Mouse (Mus musculus) stomach, postnatal 0 days (tissue): ENCODE results near the gene Farp1. TPM values are rescaled to one million over a fixed set of nuclear protein-coding genes. Genes with fewer than 3 reads are reported as not detected.

Experiments used
- ATAC-seq: fragments of 200-750 bp; cut with Nextera tagmentation; 2 replicates; pipeline ENCODE4 v1.8.0; 2017; ENCODE audit not compliant: low FRiP score, low TSS enrichment
- DNase-seq: peaks from one replicate; pipeline ENCODE4 v3.0.0-alpha.2; 2016; ENCODE audit warnings: low spot score
- H3K27ac ChIP-seq: fragments of 300-500 bp; sonication (generic); replicated peaks from 2 replicates; pipeline ENCODE4 v1.5.1; 2014; ENCODE audit warnings: mild to moderate bottlenecking, control low read depth
- H3K27me3 ChIP-seq: fragments of 300-500 bp; sonication (generic); 2 replicates; pipeline ENCODE4 v1.6.1; 2014; ENCODE audit warnings: low read length; ENCODE audit not compliant: control insufficient read depth, insufficient read depth
- H3K36me3 ChIP-seq: fragments of 300-500 bp; sonication (generic); 2 replicates; pipeline ENCODE4 v1.6.1; 2014; ENCODE audit warnings: low read length, mixed read lengths; ENCODE audit not compliant: control insufficient read depth, insufficient read depth
- H3K4me1 ChIP-seq: fragments of 300-500 bp; sonication (generic); replicated peaks from 2 replicates; pipeline ENCODE4 v1.6.1; 2014; ENCODE audit warnings: antibody characterized with exemption; ENCODE audit not compliant: control insufficient read depth, insufficient read depth
- H3K4me2 ChIP-seq: fragments of 300-500 bp; sonication (generic); replicated peaks from 2 replicates; pipeline ENCODE4 v1.6.1; 2014; ENCODE audit warnings: low read depth, mild to moderate bottlenecking, control low read depth, moderate library complexity
- H3K4me3 ChIP-seq: fragments of 300-500 bp; sonication (generic); 2 replicates; pipeline ENCODE4 v1.5.1; 2014; ENCODE audit warnings: low read depth, low read length, control low read depth
- H3K9ac ChIP-seq: fragments of 300-500 bp; sonication (generic); 2 replicates; pipeline ENCODE4 v1.6.1; 2014; ENCODE audit warnings: mild to moderate bottlenecking, low read length, control low read depth, mixed read lengths
- H3K9me3 ChIP-seq: fragments of 300-500 bp; sonication (generic); 2 replicates; pipeline ENCODE4 v1.6.1; 2016; ENCODE audit warnings: low read length; ENCODE audit not compliant: control insufficient read depth
- CTCF ChIP-seq: IDR thresholded peaks from 2 replicates; pipeline ENCODE4 v1.5.1; 2016; ENCODE audit warnings: antibody characterized with exemption, low read depth, mild to moderate bottlenecking, moderate library complexity
- EP300 ChIP-seq: optimal IDR thresholded peaks from 2 replicates; pipeline ENCODE3; 2016; ENCODE audit warnings: antibody characterized with exemption
- WGBS: fragments of 180-500 bp; shearing (Covaris S2); extraction: QIAGEN DNeasy Blood & Tissue Kit; methylation state at CpG from one replicate; pipeline ENCODE4 v1.1.7; 2014; 5-methylcytosine and 5-hydroxymethylcytosine counted together
- polyA plus RNA-seq: library from polyadenylated mRNA; unstranded; fragments of >200 nt; fragmentation: Nextera tagmentation; extraction: Ambion mirVana; gene quantifications from 2 replicates; pipeline ENCODE4 v1.2.1, GENCODE M21; 2015

Gene Farp1
- polyA plus RNA-seq, 1 experiment from 2014 or later, result 4.6 TPM

GRCm38 (mm10) chr14:121134414-121134813, 99.4 kb downstream of the Farp1 start:
- Histone ChIP-seq H3K9ac (no peak overlapping the region), H3K4me2 (no peak overlapping the region), H3K36me3 (no peaks in the 10 kb centered on the region), H3K4me1 (no peaks in the 10 kb centered on the region), H3K4me3 (no peak overlapping the region), H3K9me3 (no peaks in the 10 kb centered on the region), H3K27ac (no peak overlapping the region), H3K27me3 (no peaks in the 10 kb centered on the region)
- no peak for DNase-seq
- TF ChIP-seq EP300, result no peak
- no peak for TF ChIP-seq CTCF
- ATAC-seq, result no peak
- 28% methylated on average over 3 of the region's 3 CpGs for WGBS

- DNase-seq (no peak), ATAC-seq (no peak)
- Histone ChIP-seq H3K9ac (no peak overlapping the region), H3K4me1 (peaks cover 4% of the 10 kb centered on the region; the same call in 1 of the 2 replicates), H3K36me3 (no peaks in the 10 kb centered on the region), H3K4me3 (no peak overlapping the region), H3K9me3 (no peaks in the 10 kb centered on the region), H3K27me3 (no peaks in the 10 kb centered on the region), H3K4me2 (no peak overlapping the region), H3K27ac (no peak overlapping the region)
- WGBS, result 81% methylated on average over 7 of the region's 7 CpGs
- TF ChIP-seq EP300 (no peak), CTCF (no peak)
These were observed 108.9 kb downstream of the Farp1 start for GRCm38 (mm10) chr14:121143831-121144455.

DNA sequence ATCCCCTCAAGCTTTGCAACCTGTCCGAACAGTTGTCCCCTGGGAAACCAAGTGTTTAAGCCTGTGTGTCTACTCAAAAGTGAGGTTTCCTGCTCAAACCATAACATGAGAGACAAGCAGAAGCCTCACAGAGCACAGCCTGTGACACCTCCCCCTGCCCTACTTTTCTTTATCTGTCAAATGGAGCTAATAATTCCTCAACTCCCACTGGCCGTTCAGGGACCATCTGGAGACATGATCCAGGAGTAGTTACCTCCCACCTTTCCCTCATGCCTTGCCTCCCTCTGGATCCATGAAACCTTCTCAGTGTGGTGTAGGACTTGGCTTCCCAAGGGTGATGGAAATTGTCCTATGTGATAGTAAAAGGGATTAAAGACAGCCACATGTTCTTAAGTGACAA, 109.5 kb downstream of the Farp1 start:
- Histone ChIP-seq H3K27ac (no peak overlapping the region), H3K4me1 (peaks cover 4% of the 10 kb centered on the region; the same call in 1 of the 2 replicates), H3K9me3 (no peaks in the 10 kb centered on the region), H3K4me3 (no peak overlapping the region), H3K27me3 (no peaks in the 10 kb centered on the region), H3K9ac (no peak overlapping the region), H3K4me2 (no peak overlapping the region), H3K36me3 (no peaks in the 10 kb centered on the region)
- WGBS, result 56% methylated on average over 2 of the region's 2 CpGs
- DNase-seq, result no peak
- TF ChIP-seq EP300, result no peak
- no peak for TF ChIP-seq CTCF
- ATAC-seq, result no peak

- no peak overlapping the region for H3K4me3 ChIP-seq
- 52% methylated on average over 3 of the region's 3 CpGs for WGBS
- H3K9me3 ChIP-seq, result no peaks in the 10 kb centered on the region
These were observed 110.3 kb downstream of the Farp1 start for GRCm38 (mm10) chr14:121145291-121145690.

DNA sequence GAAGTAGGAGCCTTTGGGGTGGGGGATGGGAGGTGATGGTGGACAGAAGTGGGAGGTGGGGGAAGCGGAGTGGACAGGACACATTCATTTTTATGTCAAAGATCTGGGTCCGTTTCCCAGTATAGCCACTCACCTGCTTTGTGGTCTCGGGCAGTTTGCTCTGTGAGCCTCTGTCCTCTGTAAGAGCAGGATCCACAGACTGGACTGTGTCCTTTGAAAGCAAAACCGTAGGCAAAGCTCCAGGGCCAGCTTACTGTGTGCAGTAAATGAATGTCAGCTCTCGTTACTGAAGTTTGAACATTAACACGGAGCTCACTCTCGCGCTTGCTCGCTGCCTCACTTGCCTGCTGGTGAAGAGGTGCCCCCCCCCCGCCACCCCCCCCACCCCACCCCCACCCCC, 110.7 kb downstream of the Farp1 start:
- H3K4me1 ChIP-seq, result peaks cover 4% of the 10 kb centered on the region; the same call in 1 of the 2 replicates
- peak; percentile 49 for ATAC-seq
- H3K36me3 ChIP-seq, result no peaks in the 10 kb centered on the region
- WGBS, result 5% methylated on average over 10 of the region's 10 CpGs
- DNase-seq, result no peak
- H3K27ac ChIP-seq, result 0 out of 2 replicates have a peak overlapping the region, but pooled peaks have one; percentile 8
- H3K27me3 ChIP-seq, result no peaks in the 10 kb centered on the region
- peak overlapping the region; percentile 36 for H3K4me2 ChIP-seq
- no peaks in the 10 kb centered on the region for H3K9me3 ChIP-seq
- H3K9ac ChIP-seq, result no peak overlapping the region
- H3K4me3 ChIP-seq, result no peak overlapping the region
- TF ChIP-seq CTCF (no peak), EP300 (no peak)

More at GRCm38 (mm10) chr14:121145291-121145690, 110.3 kb downstream of the Farp1 start:
- ATAC-seq, result no peak
- H3K27me3 ChIP-seq, result no peaks in the 10 kb centered on the region
- no peak overlapping the region for H3K9ac ChIP-seq
- peak overlapping the region; percentile 36; the same call in 1 of the 2 replicates for H3K4me2 ChIP-seq
- TF ChIP-seq CTCF (no peak), EP300 (no peak)
- DNase-seq, result no peak
- no peaks in the 10 kb centered on the region for H3K36me3 ChIP-seq
- H3K27ac ChIP-seq, result 0 out of 2 replicates have a peak overlapping the region, but pooled peaks have one; percentile 8
- H3K4me1 ChIP-seq, result peaks cover 4% of the 10 kb centered on the region; the same call in 1 of the 2 replicates

GRCm38 (mm10) chr14:121146213-121146612, 111.2 kb downstream of the Farp1 start:
- no peak overlapping the region for H3K4me2 ChIP-seq
- ATAC-seq, result peak; percentile 67

More at GRCm38 (mm10) chr14:121146213-121146612, 111.2 kb downstream of the Farp1 start:
- no peak overlapping the region for H3K4me3 ChIP-seq
- no peak overlapping the region for H3K27ac ChIP-seq
- 54% methylated on average over 7 of the region's 7 CpGs for WGBS
- no peak overlapping the region for H3K9ac ChIP-seq
- H3K27me3 ChIP-seq, result no peaks in the 10 kb centered on the region
- no peak for TF ChIP-seq CTCF
- no peak for TF ChIP-seq EP300
- H3K36me3 ChIP-seq, result no peaks in the 10 kb centered on the region
- DNase-seq, result peak; percentile 63
- peaks cover 4% of the 10 kb centered on the region; the same call in 1 of the 2 replicates for H3K4me1 ChIP-seq
- no peaks in the 10 kb centered on the region for H3K9me3 ChIP-seq
